Comparison of ENCODE assay signal across 8 mouse cellular contexts in the genomic region with DNA sequence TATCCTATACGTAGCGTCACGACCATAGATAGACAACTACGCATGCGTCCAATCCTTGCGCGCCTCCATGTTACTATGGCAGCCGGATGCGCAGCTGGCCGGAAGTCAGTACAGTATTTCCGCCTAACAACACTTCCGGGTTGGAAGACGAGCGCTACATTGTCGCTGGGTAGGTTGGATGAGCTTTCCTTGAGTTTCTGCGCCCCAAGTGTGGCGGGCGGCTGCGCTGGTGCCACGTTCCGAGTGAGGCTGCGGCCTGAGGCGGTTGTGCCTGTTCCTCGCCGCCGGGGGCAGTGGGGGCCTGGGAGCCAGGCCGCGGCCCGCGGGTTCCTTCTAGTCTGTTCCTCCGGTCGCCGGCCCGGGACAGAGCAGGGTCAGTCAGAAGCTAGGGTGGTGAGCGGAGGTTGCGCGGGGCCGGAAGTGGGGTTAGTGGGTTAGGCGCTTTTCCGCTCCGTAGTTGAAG. TPM values are rescaled to one million over a fixed set of nuclear protein-coding genes. Genes with fewer than 3 reads are reported as not detected.
DNase-seq lines count a peak whose midpoint lies in the region; ATAC-seq and TF ChIP-seq lines count a peak whose summit lies in the region.

A gene (plus strand): TSS at position 128 of the 463 bp plus-strand sequence.

- no peaks in the 10 kb centered on the region for H3K36me3 ChIP-seq in hindbrain, postnatal 0 days (ENCODE audit: insufficient read depth, low read length)
- peaks cover 22% of the 10 kb centered on the region for H3K36me3 ChIP-seq in megakaryocyte, embryonic 14.5 days (replicated peaks; ENCODE audit: low read length)

- no peaks in the 10 kb centered on the region for H3K9me3 ChIP-seq in hindbrain, postnatal 0 days (ENCODE audit: low read length)
- no peaks in the 10 kb centered on the region for H3K9me3 ChIP-seq in megakaryocyte, embryonic 14.5 days

- H3K27me3 ChIP-seq in hindbrain, postnatal 0 days (ENCODE audit: insufficient read depth, low read length): peaks cover 8% of the 10 kb centered on the region; the same call in 1 of the 2 replicates
- H3K27me3 ChIP-seq in megakaryocyte, embryonic 14.5 days (replicated peaks): peaks cover 2% of the 10 kb centered on the region

- no peak for TF ChIP-seq CTCF in hindbrain, postnatal 0 days (IDR thresholded peaks at IDR 0.05; ENCODE audit: low read depth)

- peak within 1 kb of the TSS; percentile 84 for H3K4me3 ChIP-seq in hindbrain, postnatal 0 days (ENCODE audit: low read length)
- peak within 1 kb of the TSS; percentile 94 for H3K4me3 ChIP-seq in megakaryocyte, embryonic 14.5 days (replicated peaks)

- H3K4me2 ChIP-seq in hindbrain, postnatal 0 days (ENCODE audit: low read depth, low read length): peak within 1 kb of the TSS; percentile 88

- peak; percentile 86 for DNase-seq in WW6 (ENCODE audit: low read depth, low spot score)
- peak; percentile 53 to 84 for DNase-seq in cerebellum, postnatal 4 days (ENCODE audit: low spot score in 2 of 2)
- DNase-seq in gastrocnemius, adult 18-20 months (ENCODE audit: low spot score): peak; percentile 91
- peak; percentile 98 for DNase-seq in hindbrain, postnatal 0 days (ENCODE audit: low spot score)
- peak; percentile 78 to 90 for DNase-seq in left cerebral cortex, adult 8-10 months (ENCODE audit: low spot score in 2 of 2)
- peak; percentile 95 to 97 for DNase-seq in right cerebral cortex, postnatal 10 days (ENCODE audit: low spot score in 2 of 2)
- peak; percentile 76 for DNase-seq in urinary bladder, postnatal 25 days (ENCODE audit: low spot score)

- WGBS in hindbrain, postnatal 0 days: under 1% methylated on average over 39 of the region's 41 CpGs

- H3K9ac ChIP-seq in hindbrain, postnatal 0 days (replicated peaks; ENCODE audit: low read length): peak within 1 kb of the TSS; percentile 71

- peaks cover 7% of the 10 kb centered on the region; the same call in 1 of the 2 replicates for H3K4me1 ChIP-seq in hindbrain, postnatal 0 days (ENCODE audit: insufficient read depth, low read length)
- peaks cover 43% of the 10 kb centered on the region for H3K4me1 ChIP-seq in megakaryocyte, embryonic 14.5 days

- peak; percentile 97 for ATAC-seq in hindbrain, postnatal 0 days

- H3K27ac ChIP-seq in hindbrain, postnatal 0 days: peak within 1 kb of the TSS; percentile 83

RNA-seq across cellular contexts. Expression of the gene that starts here (rescaled TPM):
- total RNA-seq in gastrocnemius, adult 18-20 months (2021): 1 to 10 TPM; 4.8 to 5.0 TPM
- 3.9 and 4.6 TPM in 2 replicates for total RNA-seq in hindbrain, postnatal 0 days (2014; rRNA removed)
- 3.3 and 5.2 TPM in 2 replicates for polyA plus RNA-seq in hindbrain, postnatal 0 days (2015; fragmentation: Nextera tagmentation; extraction: Ambion mirVana)
- total RNA-seq in left cerebral cortex, adult 8-10 months (2022): 10 to 100 TPM in 2 of 4 experiments, 1 to 10 TPM in 2; 9.6 to 13.4 (median 10.2) TPM
- 3.2 TPM in 1 of 2 replicates, not detected in the other for polyA plus RNA-seq in megakaryocyte, embryonic 14.5 days (2012; ENCODE audit: insufficient read depth, low replicate concordance)

Comparison
In these comparisons a context has a peak if more than half of its experiments do, and no peak if none do; other contexts are left out.
1. Peak in every context shown above with its lines: DNase-seq, ATAC-seq, H3K4me3 ChIP-seq and H3K27ac ChIP-seq.